Mouse (Mus musculus): ENCODE results near the gene Zfp882.
"Not testable (repeated sequence)": the region's sequence is repeated elsewhere in the genome, so short reads cannot be mapped to it uniquely, and the experiment has no call there.

The Zfp882 gene

DNA sequence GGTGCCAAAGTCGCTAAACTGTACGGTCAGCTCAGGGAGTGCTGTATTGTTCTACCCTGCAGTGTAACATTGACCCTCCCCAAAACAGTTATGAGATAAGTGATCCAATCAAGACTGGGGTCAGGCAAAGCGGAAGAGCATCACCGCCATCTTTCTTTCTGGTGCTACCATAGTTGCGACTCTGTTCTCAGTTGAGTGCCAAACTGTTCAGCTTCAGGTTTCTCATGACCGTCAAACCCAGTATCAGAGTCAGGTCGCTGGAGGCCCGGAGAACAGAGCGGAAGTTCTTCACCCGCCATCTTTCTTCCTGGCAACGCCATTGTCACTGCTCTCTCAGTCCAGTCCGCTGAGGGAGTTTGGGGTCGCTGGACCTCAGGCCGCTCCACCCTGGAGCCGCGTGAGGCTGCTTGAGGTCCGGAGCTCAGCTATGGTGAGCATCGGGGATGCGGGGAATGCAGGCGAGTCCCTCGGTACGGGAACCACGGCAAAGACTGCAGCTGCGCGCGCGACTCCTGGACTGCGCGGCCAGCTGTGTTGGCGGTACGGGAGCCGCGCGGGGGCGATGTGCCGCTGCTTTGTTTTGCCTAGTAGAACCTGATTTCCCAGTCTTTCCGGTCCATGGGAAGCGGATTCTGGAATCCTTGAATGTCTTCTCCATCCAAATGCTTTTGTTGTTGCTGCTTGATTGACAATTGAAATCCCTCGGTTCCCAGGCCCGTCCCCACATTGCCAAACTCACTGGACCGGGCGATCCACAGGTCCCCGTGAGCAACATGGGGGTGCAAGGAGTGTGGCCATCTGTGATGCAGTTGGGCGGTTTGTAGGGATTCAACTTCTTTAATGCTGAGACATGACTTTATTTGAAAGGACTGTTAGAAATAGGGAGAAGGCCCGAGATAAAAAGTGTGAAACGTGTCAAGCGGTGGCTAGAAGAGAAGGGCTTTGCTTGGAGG, at the start of gene Zfp882, which contains the start of gene Zfp617:
Gene Zfp882 (plus strand): TSS at position 300 of the 953 bp plus-strand sequence.
Gene Zfp617 (plus strand): TSS at position 327 of the 953 bp plus-strand sequence.
- DNase-seq: peak; percentile 91

- DNase-seq: not testable (repeated sequence)
Observed at GRCm38 (mm10) chr8:71861551-71861950, 46.9 kb upstream of the Zfp882 start.

DNA sequence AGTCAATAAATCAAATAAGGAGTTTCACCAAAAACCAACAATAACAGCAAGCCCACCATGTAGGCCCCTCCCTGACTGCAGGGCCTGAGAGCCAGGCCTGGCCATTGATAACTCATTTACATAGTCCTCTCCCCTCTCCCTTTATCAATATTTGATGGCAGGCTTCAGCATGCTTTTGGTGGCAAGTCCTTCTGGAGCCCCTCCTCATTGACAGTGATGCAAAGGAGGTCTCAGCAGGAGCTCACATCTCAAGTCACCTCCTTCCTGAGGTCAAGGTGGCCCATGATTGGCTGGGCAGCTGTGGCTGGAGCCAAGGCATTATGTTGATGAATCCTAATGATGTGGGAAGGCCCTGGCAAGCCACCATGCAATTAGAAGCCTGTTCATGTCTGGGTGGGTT, 46.4 kb upstream of the Zfp882 start:
- DNase-seq: not testable (repeated sequence)

GRCm38 (mm10) chr8:71881618-71882274, 26.7 kb upstream of the Zfp882 start, which contains the start of gene Zfp709:
Gene Zfp709 (plus strand): TSS chr8:71882019.
- DNase-seq: peak; percentile 61

- not testable (repeated sequence) for DNase-seq
Observed at GRCm38 (mm10) chr8:71900666-71901065, 7.7 kb upstream of the Zfp882 start.

DNA sequence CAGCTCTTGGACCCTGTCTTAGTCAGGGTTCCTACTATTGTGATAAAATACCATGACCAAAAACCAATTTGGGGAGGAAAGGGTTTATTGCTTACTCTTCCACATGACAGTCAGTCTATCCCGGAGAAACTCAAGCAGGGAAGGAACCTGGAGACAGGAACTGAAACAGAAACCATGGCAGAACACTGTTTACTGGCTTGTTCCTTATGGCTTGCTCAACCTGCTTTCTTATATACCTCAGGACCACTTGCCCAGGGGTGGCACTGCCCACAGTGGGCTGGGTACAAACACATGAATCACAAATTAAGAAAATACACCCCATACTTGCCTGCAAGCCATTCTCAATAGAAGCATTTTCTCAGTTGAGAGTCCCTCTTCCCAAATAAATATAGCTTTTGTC, 5.3 kb upstream of the Zfp882 start:
- DNase-seq: not testable (repeated sequence)

DNA sequence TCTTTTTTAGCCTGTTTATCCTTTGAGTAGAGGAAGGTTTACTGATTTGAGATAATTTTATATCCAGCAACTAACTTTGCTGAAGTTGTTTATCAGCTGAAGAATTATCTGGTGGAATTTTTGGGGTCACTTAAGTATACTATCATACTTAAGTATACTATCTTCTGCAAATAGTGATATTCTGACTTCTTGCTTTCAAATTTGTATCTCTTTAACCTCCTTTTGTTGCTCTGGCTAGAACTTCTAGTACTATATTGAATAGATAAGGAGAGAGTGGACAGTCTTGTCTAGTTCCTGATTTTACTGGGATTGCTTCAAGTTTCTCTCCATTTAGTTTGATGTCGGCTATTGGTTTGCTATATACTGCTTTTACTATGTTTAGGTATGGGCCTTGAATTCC, 1.6 kb upstream of the Zfp882 start:
- DNase-seq: no peak

DNA sequence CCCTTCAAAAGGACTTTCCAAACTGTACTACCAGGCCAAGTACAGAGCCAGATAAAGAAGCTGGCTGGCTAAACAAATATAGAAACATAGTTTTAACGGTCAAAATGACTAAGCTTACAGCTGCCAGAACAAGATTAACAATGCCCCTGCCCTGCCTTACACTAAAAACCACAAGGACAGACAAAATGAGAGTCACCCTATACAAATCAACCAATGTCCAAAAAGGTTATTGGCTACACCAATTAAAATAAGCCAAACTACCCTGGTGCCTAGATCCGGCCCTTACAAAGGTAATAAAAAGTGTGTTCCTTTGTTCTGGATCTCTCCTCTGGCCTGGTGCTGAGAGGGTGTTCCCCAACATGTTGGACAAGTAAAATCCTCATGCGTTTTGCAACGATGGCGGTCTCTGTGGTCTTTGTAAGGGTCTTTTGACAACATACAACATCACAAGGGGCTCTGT, 580 bp upstream of the Zfp882 start:
- no peak for DNase-seq

GRCm38 (mm10) chr8:71912286-71912685, 3.9 kb downstream of the Zfp882 start:
- DNase-seq: no peak

DNA sequence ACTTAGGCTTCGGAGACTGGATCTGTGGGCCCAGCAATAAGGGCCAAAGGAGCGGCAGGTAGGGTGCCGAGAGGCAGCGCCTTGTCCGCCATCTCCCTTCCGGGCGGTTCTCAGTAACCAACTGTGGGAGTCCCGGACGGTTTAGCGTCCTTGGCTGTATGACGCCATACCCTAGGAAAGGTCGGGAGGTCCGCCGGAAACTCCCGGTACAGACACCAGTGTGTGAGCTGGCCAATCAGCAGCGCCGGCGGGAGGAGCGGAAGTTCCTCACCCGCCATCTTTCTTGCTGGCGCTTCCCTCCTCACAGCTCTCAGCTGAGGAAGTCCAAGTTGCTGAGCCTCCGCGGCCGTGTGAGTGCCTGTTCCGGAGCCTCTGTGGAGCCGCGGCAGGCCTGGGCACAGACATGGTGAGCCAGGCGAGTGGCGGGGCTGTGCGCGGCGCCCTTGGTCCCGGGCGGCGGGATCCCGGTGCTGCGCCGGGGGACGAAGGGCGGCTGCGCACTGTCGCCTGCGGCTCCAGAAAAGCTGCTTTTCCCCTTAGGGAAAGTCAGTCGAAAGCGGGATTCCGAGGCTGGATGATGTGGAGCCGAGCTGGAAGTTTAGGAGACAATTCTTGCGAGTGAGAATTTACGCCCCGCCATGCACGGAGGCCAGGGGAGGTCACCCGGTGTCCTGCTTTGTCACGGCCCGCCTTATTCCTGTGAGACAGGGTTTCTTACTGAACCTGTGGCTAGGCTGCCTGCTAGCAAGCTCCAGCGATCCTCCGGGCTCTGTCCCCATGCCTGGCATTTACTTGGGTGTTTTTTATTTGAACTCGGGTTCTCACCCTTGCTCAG, 14.4 kb downstream of the Zfp882 start:
- DNase-seq: peak; percentile 97

DNA sequence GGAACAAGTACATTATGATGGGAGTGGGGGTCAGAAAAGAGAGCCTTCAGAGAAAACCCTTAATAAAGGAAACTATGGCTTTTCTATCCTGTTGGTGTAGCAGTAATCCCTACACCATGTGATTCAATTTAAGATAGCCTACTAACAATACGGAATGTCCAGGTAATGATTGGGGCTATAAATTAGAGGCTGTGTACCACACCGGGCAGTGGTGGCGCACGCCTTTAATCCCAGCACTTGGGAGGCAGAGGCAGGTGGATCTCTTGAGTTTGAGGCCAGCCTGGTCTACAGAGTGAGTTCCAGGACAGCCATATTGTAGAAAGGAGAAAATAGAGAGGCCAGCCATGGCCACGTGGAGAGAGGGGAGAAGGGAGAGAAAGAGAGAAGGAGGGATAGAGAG, 17.4 kb downstream of the Zfp882 start:
- DNase-seq: no peak

DNA sequence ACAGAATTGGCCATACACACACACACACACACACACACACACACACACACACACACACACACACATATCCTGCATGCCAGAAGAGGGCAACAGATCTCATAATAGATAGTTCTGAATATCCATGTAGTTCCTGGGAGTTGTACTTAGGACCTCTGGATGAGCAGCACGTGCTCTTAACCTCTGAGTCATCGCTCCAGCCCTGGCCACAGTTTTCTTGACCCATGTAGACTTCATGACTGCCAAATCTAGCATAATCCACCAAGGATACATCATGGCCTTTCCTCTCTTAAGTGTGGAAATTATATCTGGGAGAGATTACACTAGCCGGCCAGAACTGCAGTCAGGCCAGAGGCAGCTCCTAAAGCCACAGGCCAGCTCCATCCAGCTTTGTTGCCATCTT, 18.1 kb downstream of the Zfp882 start:
- no peak for DNase-seq

DNA sequence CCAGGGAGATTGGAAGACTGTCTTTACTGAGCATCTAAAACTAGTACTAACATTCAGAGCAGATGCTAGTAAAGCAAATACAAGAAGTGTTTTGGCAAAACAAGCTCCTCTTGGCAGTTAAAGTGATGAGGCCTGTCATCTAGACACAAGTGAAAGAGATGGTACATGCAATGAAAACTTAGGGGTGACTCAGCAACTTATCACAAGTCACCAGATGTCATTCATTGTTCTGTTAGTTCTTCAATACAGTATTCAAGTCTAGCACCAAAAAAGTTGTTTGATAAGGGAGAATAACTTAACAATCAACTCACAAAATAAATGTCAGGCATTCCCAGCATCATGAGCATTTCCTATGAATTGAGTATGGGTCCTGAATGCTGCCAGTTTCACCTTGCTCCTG, 19.4 kb downstream of the Zfp882 start:
- DNase-seq: no peak

DNA sequence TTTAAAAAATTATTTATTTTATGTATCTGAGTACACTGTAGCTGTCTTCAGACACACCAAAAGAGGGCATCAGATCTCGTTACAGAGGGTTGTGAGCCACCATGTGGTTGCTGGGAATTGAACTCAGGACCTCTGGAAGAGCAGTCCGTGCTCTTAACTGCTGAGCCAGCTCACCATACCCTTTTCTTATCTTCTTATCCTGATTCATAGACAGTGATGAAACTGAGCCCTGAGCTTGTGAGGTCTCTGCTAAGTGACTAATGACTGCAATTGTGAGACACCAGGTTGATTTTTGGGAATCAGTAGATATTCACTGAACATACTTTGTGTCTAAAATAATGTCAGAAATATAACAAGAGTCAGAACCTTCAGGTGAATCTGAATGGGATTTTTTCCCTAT, 29.6 kb downstream of the Zfp882 start:
- DNase-seq: not testable (repeated sequence)

GRCm38 (mm10) chr8:71940293-71941208, 32.1 kb downstream of the Zfp882 start:
- DNase-seq: no peak

- DNase-seq: no peak
Observed at GRCm38 (mm10) chr8:71941776-71942175, 33.4 kb downstream of the Zfp882 start.

DNA sequence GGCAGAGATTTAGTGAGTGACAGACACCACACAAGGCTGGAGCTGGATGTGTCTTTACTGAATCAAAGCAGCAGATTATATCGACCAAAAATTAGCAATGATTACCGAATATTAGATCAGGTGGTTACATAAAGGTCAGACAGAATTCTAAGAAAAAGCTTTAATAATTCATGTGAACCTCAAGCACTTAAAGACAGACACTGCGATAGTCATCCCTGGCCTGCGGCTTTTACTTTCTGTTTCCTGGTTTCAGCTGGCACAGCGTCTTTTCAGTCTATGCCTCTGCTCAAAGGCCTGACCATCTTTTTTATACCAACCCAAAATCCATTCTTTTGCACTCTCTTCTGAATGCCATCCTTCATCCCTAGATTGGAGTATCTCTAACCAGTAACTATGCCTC, 40.2 kb downstream of the Zfp882 start:
- DNase-seq: no peak

- peak; percentile 97 for DNase-seq
Observed at GRCm38 (mm10) chr8:71950482-71951221, 42.2 kb downstream of the Zfp882 start, which contains the start of gene Zfp961. Gene Zfp961 (plus strand): TSS chr8:71951038.

- peak; percentile 14 for DNase-seq
Observed at GRCm38 (mm10) chr8:71951436-71952161, 43.2 kb downstream of the Zfp882 start.

DNA sequence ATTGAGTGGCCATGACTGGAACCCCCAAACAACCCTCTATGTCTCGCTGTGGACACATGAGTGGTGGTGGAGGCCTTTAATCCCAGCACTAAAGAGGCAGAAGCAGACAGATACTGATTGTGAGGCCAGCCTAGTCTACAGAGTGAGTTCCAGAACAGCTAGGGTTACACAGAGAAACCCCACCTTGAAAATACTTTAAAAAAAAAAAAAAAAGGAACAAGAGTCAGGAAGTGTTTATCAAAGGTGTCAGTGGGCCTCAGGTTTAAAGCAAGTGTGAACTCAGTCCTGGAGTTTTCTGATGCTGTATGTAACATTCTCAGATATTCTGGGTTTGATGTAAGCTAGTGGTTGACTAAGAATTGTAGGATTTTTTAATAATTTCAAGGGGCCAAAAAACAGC, 44.1 kb downstream of the Zfp882 start:
- no peak for DNase-seq
